Mouse (Mus musculus) ES-E14 (cell line): ENCODE measurements at regions not wholly inside any gene's neighbourhood (a gene's known extent, or its start where the extent isn't known, plus 50 kb on each side); places are given as distances from the start of the nearest gene placed in this dataset.

Source experiments
- DNase-seq: peaks from one replicate; pipeline ENCODE4 v3.0.0-alpha.2; 2013; ENCODE audit warnings: low read depth, low spot score
- H3K27ac ChIP-seq: 2 replicates; pipeline ENCODE4 v1.5.1; 2012; ENCODE audit warnings: low read depth, mild to moderate bottlenecking, low read length, moderate library complexity, mixed read lengths; ENCODE audit not compliant: poor library complexity, insufficient read depth, severe bottlenecking
- H3K36me3 ChIP-seq: 2 replicates; pipeline ENCODE4 v1.6.1; 2012; ENCODE audit warnings: mild to moderate bottlenecking, low read length, moderate library complexity, mixed read lengths; ENCODE audit not compliant: control insufficient read depth, poor library complexity, insufficient read depth, severe bottlenecking
- H3K4me1 ChIP-seq, 2 experiments: fragments of 150-350 bp in 1 of 2; sonication (generic) in 1 of 2; 2 replicates each; pipeline ENCODE4 v1.6.1; 2012; ENCODE audit warnings: low read length in 2 of 2, mild to moderate bottlenecking in 1 of 2, mixed read lengths in 1 of 2; ENCODE audit not compliant: control insufficient read depth in 2 of 2, insufficient read depth in 2 of 2, poor library complexity in 1 of 2
- H3K4me3 ChIP-seq, 2 experiments: fragments of 150-350 bp in 1 of 2; sonication (generic) in 1 of 2; 2 replicates each; pipeline ENCODE4 v1.5.1; 2012; ENCODE audit warnings: low read length in 2 of 2, low read depth in 1 of 2, mild to moderate bottlenecking in 1 of 2, mixed read lengths in 1 of 2; ENCODE audit not compliant: insufficient read depth in 1 of 2, poor library complexity in 1 of 2, severe bottlenecking in 1 of 2
- H3K9ac ChIP-seq: 2 replicates; pipeline ENCODE4 v1.6.1; 2012; ENCODE audit warnings: low read depth, mild to moderate bottlenecking, low read length, mixed read lengths; ENCODE audit not compliant: poor library complexity, insufficient read depth, severe bottlenecking
- H3K9me3 ChIP-seq: fragments of 150-350 bp; sonication (generic); 2 replicates; pipeline ENCODE4 v1.6.1; 2012; ENCODE audit warnings: low read depth, mild to moderate bottlenecking, low read length; ENCODE audit not compliant: control insufficient read depth, insufficient read depth
- CHD2 ChIP-seq: IDR thresholded peaks from 2 replicates; pipeline ENCODE4 v1.6.1; 2014; ENCODE audit warnings: mild to moderate bottlenecking, low read depth, low read length, inconsistent platforms
- HCFC1 ChIP-seq: IDR thresholded peaks from 2 replicates; pipeline ENCODE4 v1.6.1; 2012; ENCODE audit warnings: low read length, inconsistent platforms, borderline replicate concordance; ENCODE audit not compliant: insufficient read depth
- MAFK ChIP-seq: IDR thresholded peaks from 2 replicates; pipeline ENCODE4 v1.6.1; 2014; ENCODE audit warnings: mild to moderate bottlenecking, low read depth, low read length, inconsistent platforms; ENCODE audit not compliant: insufficient read depth
- ZC3H11A ChIP-seq: IDR thresholded peaks from 2 replicates; pipeline ENCODE4 v1.6.1; 2012; ENCODE audit warnings: low read depth, mild to moderate bottlenecking, inconsistent platforms, low read length, borderline replicate concordance
- ZNF384 ChIP-seq: IDR thresholded peaks from 2 replicates; pipeline ENCODE4 v1.6.1; 2012; ENCODE audit warnings: low read depth, low read length, inconsistent platforms
- in situ Hi-C, 2 experiments: fragments of 600-800 bp; cut with MboI; formaldehyde crosslinking; loops; one replicate each; pipeline ENCODE4 v1.15.1; 2025; ENCODE audit warnings: low sequenced_read_pairs in 2 of 2, inconsistent platforms in 1 of 2; ENCODE audit not compliant: unreplicated experiment in 2 of 2

DNA sequence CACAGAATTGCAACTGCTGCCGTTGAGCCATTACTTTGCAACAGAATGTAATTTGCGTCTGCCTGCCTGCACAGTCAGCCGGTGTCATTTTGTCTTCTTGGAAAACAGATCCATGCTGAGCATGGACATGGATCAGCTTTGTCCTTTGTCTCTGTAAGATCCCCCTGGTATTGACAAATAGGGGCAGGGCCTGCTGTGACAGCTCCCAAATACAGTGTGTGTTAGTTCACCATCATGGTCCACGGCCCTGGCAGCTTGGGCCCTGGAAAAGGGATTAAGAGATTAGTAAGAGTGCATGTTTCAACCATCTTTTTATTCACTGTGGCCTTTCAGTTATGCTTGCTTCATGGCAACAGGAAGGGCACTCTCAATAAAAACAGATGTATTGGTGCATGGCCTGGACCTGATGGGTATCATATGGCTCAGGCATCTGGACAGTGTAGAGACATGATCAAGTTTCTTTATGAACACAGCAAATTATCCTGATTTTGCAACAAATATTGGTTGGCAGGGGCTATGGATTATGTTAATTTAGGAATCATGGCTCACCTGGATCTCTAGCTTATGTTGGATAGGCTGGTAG is 83.2 kb upstream of the Bmper start:
- Histone ChIP-seq H3K27ac (no peak overlapping the region), H3K36me3 (no peaks in the 10 kb centered on the region), H3K4me3 (no peak overlapping the region), H3K9me3 (no peaks in the 10 kb centered on the region), H3K4me1 (no peaks in the 10 kb centered on the region), H3K9ac (no peak overlapping the region)
- no peak for TF ChIP-seq CHD2
- no peak for TF ChIP-seq HCFC1
- TF ChIP-seq MAFK, result no peak
- no peak for TF ChIP-seq ZNF384
- TF ChIP-seq ZC3H11A, result no peak
- in situ Hi-C loops, result no loop called here
- no peak for DNase-seq

DNA sequence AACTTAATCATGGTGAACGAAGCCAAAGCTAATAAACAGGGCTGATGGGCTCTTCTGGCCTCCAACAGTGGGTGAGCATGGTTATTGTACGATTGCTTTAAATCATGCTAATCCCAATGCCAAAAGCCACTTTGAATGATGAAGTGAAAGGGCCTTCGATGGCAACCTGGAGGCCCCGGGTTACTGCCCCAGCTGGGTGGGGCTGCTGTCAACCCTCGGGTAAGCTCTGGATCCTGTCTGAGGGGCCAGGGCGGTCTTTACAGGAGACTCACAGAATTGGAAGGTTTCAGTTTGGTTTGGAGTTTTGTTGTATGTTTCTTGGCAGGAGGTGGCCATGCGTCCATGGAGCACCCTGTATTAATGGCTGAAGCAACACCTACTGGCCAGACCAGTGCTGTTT is 78.6 kb upstream of the Bmper start:
- in situ Hi-C loops, result no loop called here
- Histone ChIP-seq H3K9me3 (no peaks in the 10 kb centered on the region), H3K9ac (no peak overlapping the region), H3K36me3 (no peaks in the 10 kb centered on the region), H3K4me3 (no peak overlapping the region), H3K27ac (no peak overlapping the region), H3K4me1 (no peaks in the 10 kb centered on the region)
- TF ChIP-seq ZNF384 (no peak), CHD2 (no peak), MAFK (no peak), HCFC1 (no peak), ZC3H11A (no peak)
- DNase-seq, result no peak

DNA sequence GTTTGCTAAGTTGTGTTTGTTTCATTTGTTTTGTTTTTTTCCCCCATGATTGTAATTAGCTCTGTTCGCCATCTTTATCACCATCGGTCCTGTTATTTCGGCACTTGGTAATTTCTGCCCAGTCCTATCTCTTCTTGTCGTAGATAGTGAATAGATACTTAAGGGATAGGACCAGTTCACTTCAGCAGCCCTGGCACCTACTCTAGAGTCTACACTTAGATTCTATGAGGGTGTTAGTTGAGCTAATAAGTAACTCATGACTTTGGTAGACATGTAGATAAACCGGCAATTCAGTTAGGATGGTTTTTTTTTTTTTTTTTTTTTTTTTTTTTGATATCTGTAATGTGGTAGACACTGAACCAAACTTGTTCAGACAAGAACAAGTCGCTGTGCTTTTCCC is 72.5 kb upstream of the Bmper start:
- Histone ChIP-seq H3K4me1 (no peaks in the 10 kb centered on the region), H3K9ac (no peak overlapping the region), H3K36me3 (no peaks in the 10 kb centered on the region), H3K4me3 (no peak overlapping the region), H3K9me3 (no peaks in the 10 kb centered on the region), H3K27ac (no peak overlapping the region)
- no peak for TF ChIP-seq HCFC1
- TF ChIP-seq MAFK, result no peak
- TF ChIP-seq ZC3H11A, result no peak
- no peak for DNase-seq
- in situ Hi-C loops, result no loop called here

DNA sequence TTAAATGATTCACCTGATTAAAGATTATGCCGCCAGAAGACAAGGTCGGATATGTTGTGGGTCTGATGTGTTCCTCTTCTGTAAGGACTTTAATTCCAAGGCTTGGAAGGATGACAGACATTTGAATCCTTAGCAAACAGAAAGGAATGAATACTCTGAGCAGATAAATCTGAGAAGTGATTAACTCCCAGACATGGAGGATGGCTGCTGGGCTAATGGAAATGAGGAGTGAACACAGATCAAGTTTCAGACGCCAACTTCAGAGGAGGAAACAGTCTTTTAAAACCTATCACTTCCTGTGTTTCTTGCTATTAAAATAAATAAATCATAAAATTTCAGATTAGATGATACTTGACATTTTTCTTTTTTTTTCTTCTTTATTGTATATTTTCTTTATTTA is 72.0 kb upstream of the Bmper start:
- TF ChIP-seq MAFK (no peak), CHD2 (no peak), ZC3H11A (no peak), HCFC1 (no peak), ZNF384 (no peak)
- Histone ChIP-seq H3K9ac (no peak overlapping the region), H3K4me1 (no peaks in the 10 kb centered on the region), H3K36me3 (no peaks in the 10 kb centered on the region), H3K27ac (no peak overlapping the region), H3K4me3 (no peak overlapping the region), H3K9me3 (no peaks in the 10 kb centered on the region)
- no peak for DNase-seq
- in situ Hi-C loops, result no loop called here

DNA sequence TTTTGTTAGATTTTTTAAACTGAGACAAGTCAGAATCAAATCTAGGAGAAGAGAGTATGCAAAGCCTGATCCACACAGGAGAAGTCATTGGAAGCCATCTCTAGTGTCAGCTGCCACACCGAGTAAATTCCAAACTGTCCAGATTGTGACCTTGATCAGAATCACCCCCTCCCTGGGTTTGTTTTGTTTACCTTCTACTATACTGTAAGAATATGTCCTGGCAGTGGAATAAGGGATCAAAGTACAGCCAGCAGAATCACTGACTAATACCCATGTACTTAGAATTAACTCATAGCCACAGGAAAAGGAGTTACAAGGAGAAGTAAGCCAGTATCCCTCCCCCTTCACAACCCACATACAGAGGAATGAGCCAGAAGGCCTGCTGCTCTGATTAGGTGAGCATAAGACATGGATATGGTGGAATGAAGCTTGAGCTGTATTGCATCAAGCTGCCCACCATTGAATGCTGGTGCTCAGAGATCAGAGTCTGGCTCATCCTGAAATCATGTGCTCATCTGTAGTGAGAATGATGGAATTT is 70.9 kb upstream of the Bmper start:
- no peak for DNase-seq
- H3K9me3 ChIP-seq, result no peaks in the 10 kb centered on the region
- in situ Hi-C loops, result no loop called here
- H3K4me3 ChIP-seq, result no peak overlapping the region
- H3K4me1 ChIP-seq, result no peaks in the 10 kb centered on the region
- no peaks in the 10 kb centered on the region for H3K36me3 ChIP-seq
- TF ChIP-seq MAFK, result no peak
- TF ChIP-seq ZNF384, result no peak
- TF ChIP-seq ZC3H11A, result no peak
- TF ChIP-seq HCFC1, result no peak
- no peak for TF ChIP-seq CHD2
- no peak overlapping the region for H3K27ac ChIP-seq
- H3K9ac ChIP-seq, result no peak overlapping the region
